Mouse (Mus musculus) kidney, adult 2 months (tissue): ENCODE measurements around the gene Chmp6.

ENCODE experiments used
- CTCF ChIP-seq: fragments of 200-500 bp; conservative IDR thresholded peaks from 2 replicates; pipeline ENCODE4 v1.5.1; 2011; ENCODE audit warnings: low read depth, mild to moderate bottlenecking, control low read depth, low read length, moderate library complexity, mixed read lengths; ENCODE audit not compliant: insufficient read depth, insufficient read length
- POLR2A ChIP-seq: fragments of 200-500 bp; IDR thresholded peaks from one replicate; pipeline ENCODE4 v1.6.1; 2011; ENCODE audit warnings: low read depth, low read length, control low read depth

GRCm38 (mm10) chr11:119925176-119925575 is 11.9 kb downstream of the Chmp6 start:
- TF ChIP-seq CTCF (no peak), POLR2A (no peak)
